Mouse (Mus musculus) gastrocnemius, postnatal 14 days (tissue): ENCODE results near the gene Nid2. TPM values are rescaled to one million over a fixed set of nuclear protein-coding genes. Genes with fewer than 3 reads are reported as not detected.

ENCODE experiments used
- DNase-seq: peaks from one replicate; pipeline ENCODE4 v3.0.0; 2021; ENCODE audit warnings: mixed read lengths
- intact Hi-C: fragments of 180-260 bp; cut with DNase I; formaldehyde crosslinking; loops from one replicate; pipeline ENCODE4 v1.15.1; 2025; ENCODE audit warnings: low total_unique reads
- total RNA-seq, 2 experiments: library from RNA; stranded (reverse); gene quantifications; 2 replicates each; pipeline ENCODE4 v1.2.3; 2021

Nid2 gene
- total RNA-seq, 2 experiments from 2014 or later = 46.5 to 62.5 TPM

DNA sequence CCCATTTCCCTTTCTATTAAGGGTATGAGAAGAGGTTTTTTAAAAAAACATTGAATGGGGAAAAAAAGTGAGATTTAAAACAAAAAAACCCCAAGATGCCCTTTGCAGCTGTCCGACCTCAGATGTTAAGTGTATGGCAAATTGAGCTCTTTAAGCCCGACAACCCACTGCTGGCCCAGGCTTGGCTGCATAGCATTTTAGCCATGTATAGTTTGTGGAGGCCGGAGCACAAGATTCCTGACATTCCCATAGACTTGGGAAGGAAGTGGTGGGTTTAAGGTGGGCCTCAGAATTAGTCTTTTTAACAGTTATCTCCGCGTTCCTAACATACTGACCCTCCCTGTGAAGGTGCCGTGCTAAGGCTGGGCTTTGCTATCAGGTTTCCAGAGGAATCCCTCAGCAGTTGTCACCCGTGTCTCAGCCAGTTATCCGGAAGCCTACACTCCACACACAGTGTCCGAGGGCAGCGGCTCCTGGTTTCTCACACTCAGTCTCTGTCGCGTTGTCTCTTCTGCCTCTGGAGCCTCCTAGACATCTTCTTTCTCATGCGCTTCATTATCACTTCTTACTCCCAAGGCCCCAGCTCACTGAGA is 23.1 kb downstream of the Nid2 start:
- no peak for DNase-seq
- intact Hi-C loops = no loop called here

DNA sequence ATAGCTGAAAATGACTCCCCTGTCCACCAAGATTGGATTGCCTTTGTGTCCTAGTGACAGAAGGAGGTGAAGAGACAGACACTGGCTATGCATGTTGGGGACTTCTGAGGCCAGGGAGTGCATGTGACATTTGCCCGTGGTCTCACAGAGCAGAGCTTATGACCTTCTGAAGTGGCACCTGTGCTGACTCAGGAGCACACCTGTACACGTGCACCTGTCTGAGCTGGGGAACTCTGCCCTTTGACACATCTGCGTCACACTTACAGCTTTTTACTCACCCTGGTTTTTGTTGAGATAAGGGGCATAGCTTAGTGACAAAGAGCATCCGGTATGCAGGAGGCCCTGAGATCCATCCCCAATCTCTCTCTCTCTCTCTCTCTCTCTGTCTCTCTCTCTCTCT is 24.4 kb downstream of the Nid2 start:
- intact Hi-C loops = no loop called here
- DNase-seq = no peak

DNA sequence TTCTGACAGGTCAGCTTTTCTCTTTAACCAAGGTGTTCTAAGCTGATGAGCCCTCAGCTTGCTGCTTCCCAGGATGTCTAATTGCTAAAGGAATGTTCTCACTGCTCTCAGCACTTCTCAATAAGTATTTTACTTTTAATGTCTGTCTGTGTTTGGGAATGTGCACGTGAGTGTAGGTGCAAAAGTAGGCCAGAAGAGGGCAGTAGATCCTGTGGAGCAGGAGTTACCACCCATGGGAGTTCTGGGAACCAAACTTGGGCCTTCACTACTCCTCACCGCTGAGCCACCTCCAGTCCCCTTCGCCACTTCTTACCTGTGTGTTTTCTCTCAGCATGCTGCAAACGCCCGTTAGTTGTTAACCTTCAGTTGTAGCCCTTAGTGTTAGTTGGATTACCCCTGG is 25.1 kb downstream of the Nid2 start:
- intact Hi-C loops = no loop called here
- no peak for DNase-seq

DNA sequence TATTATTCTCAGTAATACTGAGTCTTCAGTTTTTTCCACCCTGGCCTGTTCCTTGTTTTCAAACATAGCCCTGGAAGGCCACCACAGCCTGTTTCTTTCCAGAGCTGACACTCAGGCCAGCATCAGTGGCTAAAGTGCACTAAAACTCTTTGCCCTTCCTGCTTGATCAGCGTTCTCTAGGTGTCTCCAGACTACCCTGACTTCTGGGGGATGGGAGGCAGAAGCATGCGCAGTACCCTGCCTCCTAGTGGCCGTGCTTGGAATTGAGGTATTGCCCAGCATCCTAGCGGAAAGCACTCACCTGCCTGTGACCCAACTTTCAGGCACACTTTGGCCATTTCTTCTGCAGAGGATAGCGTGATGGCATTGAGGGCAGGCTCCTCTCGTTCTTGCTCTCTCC is 25.8 kb downstream of the Nid2 start:
- intact Hi-C loops = no loop called here
- DNase-seq = peak; percentile 30

- intact Hi-C loops = no loop called here
- DNase-seq = no peak
Observed at GRCm38 (mm10) chr14:19777365-19777764, 26.3 kb downstream of the Nid2 start.

GRCm38 (mm10) chr14:19777945-19778344 is 26.9 kb downstream of the Nid2 start:
- DNase-seq = no peak
- intact Hi-C loops = no loop called here

- no peak for DNase-seq
- intact Hi-C loops = no loop called here
Observed at GRCm38 (mm10) chr14:19785797-19786588, 34.9 kb downstream of the Nid2 start.

DNA sequence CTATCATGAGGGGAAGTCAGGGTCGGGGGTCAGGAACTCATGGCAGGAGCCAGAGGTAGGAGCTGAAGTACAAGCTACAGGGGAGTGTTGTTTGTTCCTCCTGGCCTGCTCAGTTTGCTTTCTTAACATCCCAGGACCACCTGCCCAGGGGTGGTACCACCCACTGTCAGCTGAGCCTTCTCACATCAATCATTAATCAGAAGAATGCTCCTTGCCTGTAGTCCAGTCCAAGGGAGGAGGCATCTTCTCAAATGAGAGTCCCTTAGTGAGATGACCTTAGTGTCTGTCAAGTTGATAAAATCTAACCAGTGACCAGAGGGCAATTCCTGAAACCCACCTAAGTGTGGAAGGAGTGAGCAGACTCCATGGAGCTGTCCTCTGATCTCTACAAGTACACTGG is 37.4 kb downstream of the Nid2 start:
- no peak for DNase-seq
- intact Hi-C loops = no loop called here

GRCm38 (mm10) chr14:19794881-19795280 is 43.8 kb downstream of the Nid2 start:
- no peak for DNase-seq
- intact Hi-C loops = no loop called here

DNA sequence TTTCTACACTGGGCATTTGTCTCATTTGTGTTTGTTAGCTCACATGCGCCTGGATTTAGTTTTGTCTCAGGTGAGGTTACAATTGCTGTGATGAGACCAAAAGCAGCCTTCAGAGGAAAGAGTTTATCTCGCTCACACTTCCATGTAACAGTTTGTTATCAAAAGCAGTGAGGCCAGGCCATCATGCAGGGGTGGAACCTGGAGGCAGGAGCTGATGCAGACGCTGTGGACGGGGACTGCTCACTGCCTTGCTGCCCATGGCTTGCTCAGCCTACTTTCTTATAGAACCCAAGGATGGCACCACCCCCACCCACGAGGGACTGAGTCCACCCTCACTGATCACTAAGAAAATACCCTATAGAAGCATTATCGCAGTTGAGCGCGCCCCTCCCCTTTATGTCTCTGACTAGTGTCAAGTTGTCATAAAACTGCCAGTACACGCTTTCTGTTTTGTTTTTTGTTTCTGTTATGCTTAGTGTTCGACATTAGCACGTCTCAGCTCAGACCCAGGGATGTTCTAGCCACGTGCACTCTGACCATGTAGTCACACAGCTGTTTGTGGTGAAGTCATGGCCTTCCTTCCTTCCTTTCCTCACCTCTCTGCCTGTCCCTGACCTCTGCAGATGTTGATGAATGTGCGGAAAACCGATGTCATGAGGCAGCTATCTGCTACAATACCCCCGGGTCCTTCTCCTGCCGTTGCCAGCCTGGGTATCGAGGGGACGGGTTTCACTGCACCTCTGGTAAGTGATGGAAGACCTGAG is 45.7 kb downstream of the Nid2 start:
- no peak for DNase-seq
- intact Hi-C loops = no loop called here

- intact Hi-C loops = no loop called here
- DNase-seq = no peak
Observed at GRCm38 (mm10) chr14:19800485-19800884, 49.4 kb downstream of the Nid2 start.

DNA sequence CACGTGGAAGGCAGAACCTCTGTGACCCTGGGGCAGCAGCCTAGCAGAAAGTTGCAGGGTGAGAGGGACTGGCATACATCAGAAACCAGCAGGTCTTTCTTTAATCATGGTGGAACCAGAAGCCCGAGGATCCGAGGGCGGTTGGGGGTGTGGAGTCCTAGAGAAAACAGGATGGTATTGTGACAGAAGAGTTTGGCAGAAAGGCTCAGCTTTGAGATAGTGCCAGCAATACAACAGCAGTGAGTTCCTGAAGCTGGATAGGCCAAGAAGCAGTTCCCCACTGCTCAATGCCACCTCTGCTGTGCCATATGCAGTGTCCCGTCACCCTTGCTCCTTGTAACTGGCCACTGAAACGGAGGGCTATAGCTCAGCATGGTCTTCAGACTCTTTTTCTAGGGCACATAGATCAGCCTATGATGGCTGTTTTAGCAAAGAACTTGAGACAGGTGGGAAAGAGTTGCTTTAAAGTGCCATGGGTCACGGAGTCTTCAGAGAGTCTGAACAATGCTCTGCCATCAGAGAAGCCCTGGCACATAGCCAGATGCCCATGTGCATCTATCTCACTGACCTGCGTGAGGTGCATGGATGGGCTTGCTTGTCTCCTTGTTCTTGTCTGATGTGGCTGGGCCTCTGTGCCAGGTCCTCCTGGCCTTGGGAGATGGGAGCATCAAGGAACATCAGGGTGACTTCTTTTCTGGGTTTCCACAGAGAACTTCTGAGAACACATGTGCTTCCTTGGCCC is 50.6 kb downstream of the Nid2 start:
- intact Hi-C loops = no loop called here
- DNase-seq = no peak

DNA sequence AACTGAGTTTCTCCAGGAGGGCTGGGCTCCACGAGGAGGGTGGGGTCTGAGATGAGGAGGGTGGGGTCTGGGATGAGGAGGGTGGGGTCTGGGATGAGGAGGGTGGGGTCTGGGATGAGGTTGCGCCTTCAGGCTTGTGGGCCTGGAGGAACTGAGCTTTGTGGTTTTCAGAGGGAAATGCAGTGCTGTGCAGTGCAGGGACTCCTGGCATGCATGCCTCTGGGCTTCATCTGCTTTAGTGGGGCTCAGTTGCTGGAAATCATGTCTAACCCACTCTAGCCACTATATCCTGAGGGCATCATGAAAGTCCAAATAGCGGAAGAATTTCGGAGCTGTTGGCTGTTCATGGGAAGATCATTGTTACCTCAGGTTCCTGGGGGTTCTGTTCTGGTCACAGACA is 52.2 kb downstream of the Nid2 start:
- DNase-seq = no peak
- intact Hi-C loops = no loop called here

DNA sequence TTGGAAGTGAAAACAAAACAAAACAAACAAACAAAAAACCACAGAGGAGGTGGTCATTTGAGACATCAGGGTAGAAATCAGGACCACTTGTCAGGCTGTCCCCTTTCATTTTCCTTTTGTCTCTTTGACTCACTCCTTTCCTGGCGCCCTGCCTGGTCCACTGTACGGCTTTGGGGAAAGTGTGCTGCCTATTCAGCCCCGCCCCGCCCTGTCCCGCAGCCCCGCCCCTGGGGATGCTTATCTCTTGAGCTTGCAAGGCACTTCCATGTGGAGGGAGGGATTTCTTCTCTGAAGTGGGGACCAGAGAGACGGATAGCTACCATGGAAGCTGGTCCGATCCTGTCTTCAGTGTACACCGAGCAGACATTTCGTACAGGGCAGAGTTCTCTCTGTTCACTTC is 52.6 kb downstream of the Nid2 start:
- DNase-seq = no peak
- intact Hi-C loops = no loop called here

GRCm38 (mm10) chr14:19807339-19807738 is 56.3 kb downstream of the Nid2 start:
- intact Hi-C loops = no loop called here
- no peak for DNase-seq

DNA sequence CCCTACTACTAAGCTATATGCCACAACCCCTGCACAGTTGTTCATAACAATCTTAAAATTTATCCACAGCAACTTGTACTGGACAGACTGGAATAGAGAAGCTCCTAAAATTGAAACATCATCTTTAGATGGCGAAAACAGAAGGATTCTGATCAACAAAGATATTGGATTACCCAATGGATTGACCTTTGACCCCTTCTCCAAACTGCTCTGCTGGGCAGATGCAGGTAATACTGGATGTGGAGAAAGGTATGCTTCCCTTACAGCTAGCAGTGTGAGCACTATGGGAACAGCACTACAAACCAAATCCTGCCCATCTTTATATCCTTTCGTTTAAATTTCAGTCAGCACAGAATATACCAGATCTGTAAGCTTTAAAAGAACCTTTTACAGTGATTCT is 56.8 kb downstream of the Nid2 start:
- no peak for DNase-seq
- intact Hi-C loops = no loop called here

DNA sequence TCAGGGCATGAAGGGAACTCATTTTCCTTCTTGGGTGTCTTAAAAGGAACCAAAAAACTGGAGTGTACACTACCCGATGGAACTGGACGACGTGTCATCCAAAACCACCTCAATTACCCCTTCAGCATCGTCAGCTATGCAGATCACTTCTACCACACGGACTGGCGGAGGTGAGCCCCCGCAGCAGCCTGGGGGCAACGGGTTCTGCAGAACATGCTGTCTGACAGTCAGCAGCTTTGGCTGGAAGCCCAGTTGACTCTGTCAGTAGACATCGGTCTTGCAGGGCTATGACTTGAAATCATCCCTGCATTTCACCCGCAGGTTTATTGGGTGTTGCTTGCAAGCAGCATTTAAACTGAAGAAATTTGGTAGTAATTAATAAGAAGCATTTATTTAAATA is 58.9 kb downstream of the Nid2 start:
- no peak for DNase-seq

GRCm38 (mm10) chr14:19813061-19813460 is 62.0 kb downstream of the Nid2 start:
- intact Hi-C loops = no loop called here
- no peak for DNase-seq

More for the DNA sequence above, 58.9 kb downstream of the Nid2 start:
- intact Hi-C loops = no loop called here

GRCm38 (mm10) chr14:19817949-19818348 is 66.9 kb downstream of the Nid2 start:
- intact Hi-C loops = loop anchor here (2.0 kb wide), 1 partner anchor 109 kb away; no protein-coding TSS in a partner anchor
- DNase-seq = peak; percentile 78

DNA sequence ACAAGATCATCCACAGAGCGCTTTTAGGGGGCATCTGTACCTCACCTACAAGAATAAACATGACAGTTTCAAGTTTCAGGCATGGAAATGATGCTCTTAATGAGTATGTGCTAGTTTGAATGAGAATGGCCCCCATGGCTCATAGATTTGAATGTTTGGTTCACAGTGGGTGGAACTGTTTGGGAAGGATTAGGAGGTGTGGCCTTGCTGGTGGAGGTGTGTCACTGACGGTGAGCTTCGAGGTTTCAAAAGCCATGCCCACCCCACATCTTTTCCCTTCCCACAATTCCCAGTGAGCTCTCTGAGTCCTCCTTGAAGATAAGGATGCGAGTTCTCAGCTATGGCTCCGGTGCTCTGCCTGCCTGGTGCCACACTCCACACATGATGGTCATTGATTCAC is 70.6 kb downstream of the Nid2 start:
- intact Hi-C loops = no loop called here

More for the DNA sequence above, 70.6 kb downstream of the Nid2 start:
- no peak for DNase-seq
